Comparison of ENCODE assay signal across 27 mouse cellular contexts in genomic region chr6:64297633-64298032, GRCm38 (mm10).
DNase-seq lines count a peak whose midpoint lies in the region; ATAC-seq lines count a peak whose summit lies in the region.
"Had no signal": no experiment of that assay in that cellular context is flagged by ENCODE, and none has a peak within 500 bp of the region (broad histone marks: within the 10 kb centered on the region; RNA-seq: fewer than 3 reads in every experiment).

No protein-coding gene starts in this region.

- ATAC-seq in forebrain, embryonic 14.5 days: peak; percentile 52; the same call in 1 of the 2 replicates
- ATAC-seq in forebrain, embryonic 16.5 days: no peak
- no peak for ATAC-seq in neural tube, embryonic 15.5 days (ENCODE audit: low FRiP score)
- ATAC-seq: forebrain, embryonic 13.5 days; hindbrain, embryonic 16.5 days; intestine, embryonic 15.5 days had no signal

- no peak overlapping the region for H3K4me2 ChIP-seq in forebrain, embryonic 14.5 days (ENCODE audit: low read length)
- no peak overlapping the region for H3K4me2 ChIP-seq in forebrain, embryonic 16.5 days (ENCODE audit: low read length)
- H3K4me2 ChIP-seq in neural tube, embryonic 15.5 days: no peak overlapping the region
- H3K4me2 ChIP-seq: forebrain, embryonic 13.5 days; heart, embryonic 13.5 days; intestine, embryonic 15.5 days; limb, embryonic 15.5 days; liver, embryonic 13.5 days had no signal

- H3K36me3 ChIP-seq in forebrain, embryonic 14.5 days (ENCODE audit: control insufficient read depth, insufficient read depth, low read length): no peaks in the 10 kb centered on the region
- no peaks in the 10 kb centered on the region for H3K36me3 ChIP-seq in forebrain, embryonic 16.5 days (ENCODE audit: control insufficient read depth, insufficient read depth)
- no peaks in the 10 kb centered on the region for H3K36me3 ChIP-seq in neural tube, embryonic 15.5 days
- H3K36me3 ChIP-seq: G1E; heart, embryonic 13.5 days; hindbrain, embryonic 10.5 days; intestine, embryonic 15.5 days; limb, embryonic 10.5 days; limb, embryonic 15.5 days; liver, embryonic 13.5 days had no signal

- WGBS in forebrain, embryonic 14.5 days: 47% methylated on average over 1 of the region's 1 CpGs
- WGBS in forebrain, embryonic 16.5 days: 37% methylated on average over 1 of the region's 1 CpGs
- 58% methylated on average over 1 of the region's 1 CpGs for WGBS in neural tube, embryonic 15.5 days

- H3K9me3 ChIP-seq in forebrain, embryonic 14.5 days (replicated peaks; ENCODE audit: control insufficient read depth, low read length): no peaks in the 10 kb centered on the region
- H3K9me3 ChIP-seq in forebrain, embryonic 16.5 days (ENCODE audit: control insufficient read depth, low read length): no peaks in the 10 kb centered on the region
- H3K9me3 ChIP-seq in neural tube, embryonic 15.5 days (replicated peaks): no peaks in the 10 kb centered on the region
- H3K9me3 ChIP-seq: forebrain, embryonic 13.5 days; G1E; heart, embryonic 13.5 days; hindbrain, embryonic 10.5 days; intestine, embryonic 15.5 days; limb, embryonic 10.5 days; limb, embryonic 15.5 days; liver, embryonic 13.5 days had no signal

- H3K4me3 ChIP-seq in forebrain, embryonic 14.5 days (ENCODE audit: low read depth, low read length): no peak overlapping the region
- no peak overlapping the region for H3K4me3 ChIP-seq in forebrain, embryonic 16.5 days (replicated peaks; ENCODE audit: low read length)
- H3K4me3 ChIP-seq in neural tube, embryonic 15.5 days (replicated peaks): no peak overlapping the region
- H3K4me3 ChIP-seq: forebrain, embryonic 13.5 days; heart, embryonic 13.5 days; hindbrain, embryonic 10.5 days; intestine, embryonic 15.5 days; limb, embryonic 10.5 days; limb, embryonic 15.5 days; liver, embryonic 13.5 days had no signal

- no peaks in the 10 kb centered on the region for H3K27me3 ChIP-seq in forebrain, embryonic 14.5 days (replicated peaks; ENCODE audit: control insufficient read depth, insufficient read depth, low read length)
- no peaks in the 10 kb centered on the region for H3K27me3 ChIP-seq in forebrain, embryonic 16.5 days (replicated peaks; ENCODE audit: control insufficient read depth, insufficient read depth, low read length)
- no peaks in the 10 kb centered on the region for H3K27me3 ChIP-seq in neural tube, embryonic 15.5 days (replicated peaks)
- H3K27me3 ChIP-seq: forebrain, embryonic 13.5 days; heart, embryonic 13.5 days; intestine, embryonic 15.5 days; limb, embryonic 15.5 days; liver, embryonic 13.5 days had no signal

- DNase-seq in forebrain, embryonic 14.5 days (ENCODE audit: low spot score): peak; percentile 38
- peak; percentile 74 for DNase-seq in brain, adult 2 months (ENCODE audit: low read depth, low spot score)
- peak; percentile 21 to 49 for DNase-seq in cerebellum, adult 18-20 months
- peak; percentile 52 to 71 for DNase-seq in cerebellum, postnatal 10 days
- no peak for DNase-seq in frontal cortex, postnatal 25 days (ENCODE audit: low spot score in 2 of 2)
- DNase-seq in lung, adult 18-20 months: no peak
- DNase-seq: adrenal gland, postnatal 10 days; heart, postnatal 10 days; kidney, adult 8-10 months; liver, embryonic 13.5 days; lung, adult 2 months; lung, postnatal 10 days; retina, postnatal 1 day; right cerebral cortex, postnatal 14 days; thymus, postnatal 14 days had no signal

- H3K27ac ChIP-seq in forebrain, embryonic 14.5 days (ENCODE audit: low read depth, low read length): no peak overlapping the region
- H3K27ac ChIP-seq in forebrain, embryonic 16.5 days (ENCODE audit: low read length): no peak overlapping the region
- no peak overlapping the region for H3K27ac ChIP-seq in neural tube, embryonic 15.5 days (replicated peaks)
- H3K27ac ChIP-seq: forebrain, embryonic 13.5 days; heart, embryonic 13.5 days; hindbrain, embryonic 10.5 days; intestine, embryonic 15.5 days; kidney, postnatal 0 days; limb, embryonic 10.5 days; limb, embryonic 15.5 days; liver, embryonic 13.5 days; macrophage had no signal

- H3K4me1 ChIP-seq in forebrain, embryonic 14.5 days (ENCODE audit: control insufficient read depth, insufficient read depth, low read length): no peaks in the 10 kb centered on the region
- no peaks in the 10 kb centered on the region for H3K4me1 ChIP-seq in forebrain, embryonic 16.5 days (replicated peaks; ENCODE audit: control insufficient read depth, insufficient read depth, low read length)
- H3K4me1 ChIP-seq in neural tube, embryonic 15.5 days: no peaks in the 10 kb centered on the region
- H3K4me1 ChIP-seq: forebrain, embryonic 13.5 days; heart, embryonic 13.5 days; hindbrain, embryonic 10.5 days; intestine, embryonic 15.5 days; limb, embryonic 10.5 days; limb, embryonic 15.5 days; liver, embryonic 13.5 days had no signal

- no peak overlapping the region for H3K9ac ChIP-seq in forebrain, embryonic 14.5 days (ENCODE audit: low read length)
- no peak overlapping the region for H3K9ac ChIP-seq in forebrain, embryonic 16.5 days (replicated peaks; ENCODE audit: low read depth, low read length)
- no peak overlapping the region for H3K9ac ChIP-seq in neural tube, embryonic 15.5 days (replicated peaks)
- H3K9ac ChIP-seq: forebrain, embryonic 13.5 days; heart, embryonic 13.5 days; intestine, embryonic 15.5 days; limb, embryonic 15.5 days; liver, embryonic 13.5 days had no signal

Comparison
In these comparisons a context has a peak if more than half of its experiments do, and no peak if none do; other contexts are left out.
1. DNase-seq: peak in forebrain, embryonic 14.5 days (single experiment), brain, adult 2 months (single experiment), cerebellum, adult 18-20 months (2 of 2) and cerebellum, postnatal 10 days (2 of 2); none in frontal cortex, postnatal 25 days (0 of 2) and lung, adult 18-20 months (0 of 2).